In the genomic region with DNA sequence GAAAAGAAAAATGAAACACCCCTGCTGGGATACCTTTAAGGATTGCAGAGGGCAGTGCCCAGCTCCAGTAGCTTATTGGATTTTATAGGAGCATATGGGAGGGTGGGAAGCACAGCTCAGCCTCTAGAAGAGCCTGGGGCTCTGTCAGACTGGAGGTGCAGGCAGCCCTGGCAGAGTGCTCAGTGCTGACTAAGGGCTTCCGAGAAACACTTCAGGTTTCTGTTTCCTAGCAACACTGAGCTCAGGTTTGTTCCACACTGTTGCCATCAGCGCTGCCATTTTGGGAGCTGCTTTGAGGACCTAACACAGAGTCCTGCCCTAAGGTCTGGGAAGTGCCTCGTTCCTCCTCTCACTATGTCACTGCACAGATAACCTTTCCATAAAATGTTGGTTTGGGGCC, we compare ENCODE assay signal across 8 mouse cellular contexts. TPM values are rescaled to one million over a fixed set of nuclear protein-coding genes. Genes with fewer than 3 reads are reported as not detected.
DNase-seq lines count a peak whose midpoint lies in the region; ATAC-seq and TF ChIP-seq lines count a peak whose summit lies in the region.
"Not testable (repeated sequence)": the region's sequence is repeated elsewhere in the genome, so short reads cannot be mapped to it uniquely, and the experiment has no call there.

No protein-coding gene starts in this region.

- TF ChIP-seq EP300 in heart, postnatal 0 days (IDR thresholded peaks at IDR 0.05; ENCODE audit: low read depth); lung, postnatal 0 days (IDR thresholded peaks at IDR 0.05): not testable (repeated sequence)

- H3K4me2 ChIP-seq in heart, embryonic 15.5 days; heart, postnatal 0 days (ENCODE audit: low read depth, low read length); hindbrain, postnatal 0 days (ENCODE audit: low read depth, low read length); liver, embryonic 12.5 days; lung, postnatal 0 days (replicated peaks; ENCODE audit: low read depth, low read length): not testable (repeated sequence)

- not testable (repeated sequence) for H3K9me3 ChIP-seq in heart, embryonic 15.5 days (replicated peaks); heart, postnatal 0 days (replicated peaks; ENCODE audit: control insufficient read depth, low read length); hindbrain, postnatal 0 days (ENCODE audit: low read length); liver, embryonic 12.5 days (replicated peaks); lung, postnatal 0 days (ENCODE audit: low read length)

- not testable (repeated sequence) for H3K27me3 ChIP-seq in heart, embryonic 15.5 days; heart, postnatal 0 days (ENCODE audit: control insufficient read depth, insufficient read depth, low read length); hindbrain, postnatal 0 days (ENCODE audit: insufficient read depth, low read length); liver, embryonic 12.5 days (replicated peaks); lung, postnatal 0 days (replicated peaks; ENCODE audit: insufficient read depth, low read length)

- H3K4me1 ChIP-seq in heart, embryonic 15.5 days (replicated peaks); heart, postnatal 0 days (ENCODE audit: control insufficient read depth, insufficient read depth); hindbrain, postnatal 0 days (ENCODE audit: insufficient read depth, low read length); liver, embryonic 12.5 days; lung, postnatal 0 days (ENCODE audit: insufficient read depth, low read depth, low read length): not testable (repeated sequence)

- not testable (repeated sequence) for TF ChIP-seq CTCF in heart, postnatal 0 days (IDR thresholded peaks at IDR 0.05; ENCODE audit: low read depth); hindbrain, postnatal 0 days (IDR thresholded peaks at IDR 0.05; ENCODE audit: low read depth); lung, postnatal 0 days (IDR thresholded peaks at IDR 0.05)

- H3K27ac ChIP-seq in heart, embryonic 15.5 days; heart, postnatal 0 days (ENCODE audit: low read depth); hindbrain, postnatal 0 days; liver, embryonic 12.5 days; lung, postnatal 0 days (ENCODE audit: low read length): not testable (repeated sequence)

- no CpG with 5 or more reads among the region's 3 CpGs for WGBS in heart, embryonic 15.5 days
- no CpG with 5 or more reads among the region's 3 CpGs for WGBS in heart, postnatal 0 days
- no CpG with 5 or more reads among the region's 3 CpGs for WGBS in hindbrain, postnatal 0 days
- WGBS in liver, embryonic 12.5 days (ENCODE audit: insufficient replicate concordance): no CpG with 5 or more reads among the region's 3 CpGs
- no CpG with 5 or more reads among the region's 3 CpGs for WGBS in lung, postnatal 0 days

- peak; percentile 34 for ATAC-seq in CD4-positive, CD25-positive, alpha-beta regulatory T cell, adult 4 months
- ATAC-seq in activated CD4-positive, CD25-positive, alpha-beta regulatory T cell, adult 4 months: peak; percentile 72
- peak; percentile 97 for ATAC-seq in frontal cortex, adult (ENCODE audit: low TSS enrichment)
- peak; percentile 53; the same call in 1 of the 2 replicates for ATAC-seq in heart, embryonic 15.5 days (replicated peaks; ENCODE audit: insufficient number of reproducible peaks, insufficient read depth, low FRiP score, low read depth)
- ATAC-seq in heart, postnatal 0 days (ENCODE audit: insufficient read depth, low read depth): peak; percentile 78
- ATAC-seq in hindbrain, postnatal 0 days: 0 out of 2 replicates have a peak, but pooled peaks have one; percentile 27
- ATAC-seq in liver, embryonic 12.5 days: peak; percentile 15; the same call in 1 of the 2 replicates
- peak; percentile 86 for ATAC-seq in lung, postnatal 0 days

- H3K36me3 ChIP-seq in heart, embryonic 15.5 days: peaks cover 39% of the 10 kb centered on the region
- H3K36me3 ChIP-seq in heart, postnatal 0 days (replicated peaks; ENCODE audit: control insufficient read depth, insufficient read depth, low read length): peaks cover 37% of the 10 kb centered on the region
- H3K36me3 ChIP-seq in hindbrain, postnatal 0 days (ENCODE audit: insufficient read depth, low read length): peaks cover 23% of the 10 kb centered on the region
- peaks cover 49% of the 10 kb centered on the region for H3K36me3 ChIP-seq in liver, embryonic 12.5 days
- H3K36me3 ChIP-seq in lung, postnatal 0 days (ENCODE audit: insufficient read depth, low read length): peaks cover 12% of the 10 kb centered on the region

- H3K9ac ChIP-seq in heart, embryonic 15.5 days; heart, postnatal 0 days (replicated peaks; ENCODE audit: low read depth, low read length); hindbrain, postnatal 0 days (replicated peaks; ENCODE audit: low read length); liver, embryonic 12.5 days; lung, postnatal 0 days (replicated peaks; ENCODE audit: low read depth): not testable (repeated sequence)

- not testable (repeated sequence) for DNase-seq in heart, postnatal 0 days (ENCODE audit: low spot score); hindbrain, postnatal 0 days (ENCODE audit: low spot score); lung, postnatal 0 days (ENCODE audit: low spot score)

- H3K4me3 ChIP-seq in heart, embryonic 15.5 days; heart, postnatal 0 days (ENCODE audit: low read depth, low read length); hindbrain, postnatal 0 days (ENCODE audit: low read length); liver, embryonic 12.5 days; lung, postnatal 0 days (ENCODE audit: low read depth, low read length): not testable (repeated sequence)

RNA-seq across cellular contexts. Expression of gene Gon4l, which starts 31.7 kb away (rescaled TPM):
- 10 to 100 TPM; 17.0 to 19.3 TPM for polyA plus RNA-seq in CD4-positive, CD25-positive, alpha-beta regulatory T cell, adult 4 months (2017; shearing (Covaris generic))
- polyA plus RNA-seq in activated CD4-positive, CD25-positive, alpha-beta regulatory T cell, adult 4 months (2017; shearing (Covaris generic)): 10 to 100 TPM; 13.7 to 16.1 TPM
- polyA plus RNA-seq in heart, embryonic 15.5 days (2015; fragmentation: Nextera tagmentation; extraction: Ambion mirVana): 6.0 and 7.4 TPM in 2 replicates
- total RNA-seq in heart, postnatal 0 days (2014; rRNA removed; ENCODE audit: low replicate concordance): 16.3 and 18.4 TPM in 2 replicates
- polyA plus RNA-seq in heart, postnatal 0 days (2015; fragmentation: Nextera tagmentation; extraction: Ambion mirVana): 3.8 and 4.2 TPM in 2 replicates
- 33.6 and 34.3 TPM in 2 replicates for total RNA-seq in hindbrain, postnatal 0 days (2014; rRNA removed)
- 7.6 and 8.4 TPM in 2 replicates for polyA plus RNA-seq in hindbrain, postnatal 0 days (2015; fragmentation: Nextera tagmentation; extraction: Ambion mirVana)
- 6.8 and 7.6 TPM in 2 replicates for polyA plus RNA-seq in liver, embryonic 12.5 days (2016; fragmentation: Nextera tagmentation; extraction: Ambion mirVana)
- polyA plus RNA-seq in lung, postnatal 0 days (2015; fragmentation: Nextera tagmentation; extraction: Ambion mirVana): 4.6 and 5.0 TPM in 2 replicates

RNA-seq across cellular contexts. Expression of gene Msto1, which starts 47.1 kb away (rescaled TPM):
- 10 to 100 TPM; 21.0 to 36.5 TPM for polyA plus RNA-seq in CD4-positive, CD25-positive, alpha-beta regulatory T cell, adult 4 months (2017; shearing (Covaris generic))
- 10 to 100 TPM; 23.7 to 30.8 TPM for polyA plus RNA-seq in activated CD4-positive, CD25-positive, alpha-beta regulatory T cell, adult 4 months (2017; shearing (Covaris generic))
- polyA plus RNA-seq in heart, embryonic 15.5 days (2015; fragmentation: Nextera tagmentation; extraction: Ambion mirVana): 37.3 and 44.6 TPM in 2 replicates
- total RNA-seq in heart, postnatal 0 days (2014; rRNA removed; ENCODE audit: low replicate concordance): 49.2 and 51.9 TPM in 2 replicates
- 35.2 and 36.6 TPM in 2 replicates for polyA plus RNA-seq in heart, postnatal 0 days (2015; fragmentation: Nextera tagmentation; extraction: Ambion mirVana)
- total RNA-seq in hindbrain, postnatal 0 days (2014; rRNA removed): 40.5 and 47.9 TPM in 2 replicates
- polyA plus RNA-seq in hindbrain, postnatal 0 days (2015; fragmentation: Nextera tagmentation; extraction: Ambion mirVana): 45.9 and 48.8 TPM in 2 replicates
- 24.3 and 26.5 TPM in 2 replicates for polyA plus RNA-seq in liver, embryonic 12.5 days (2016; fragmentation: Nextera tagmentation; extraction: Ambion mirVana)
- polyA plus RNA-seq in lung, postnatal 0 days (2015; fragmentation: Nextera tagmentation; extraction: Ambion mirVana): 23.2 and 24.6 TPM in 2 replicates

Comparison
In these comparisons a context has a peak if more than half of its experiments do, and no peak if none do; other contexts are left out.
1. ATAC-seq: peak in every context shown above with its lines; median percentile 97 in frontal cortex, adult; 86 in lung, postnatal 0 days; 78 in heart, postnatal 0 days; 72 in activated CD4-positive, CD25-positive, alpha-beta regulatory T cell, adult 4 months; 53 in heart, embryonic 15.5 days; 34 in CD4-positive, CD25-positive, alpha-beta regulatory T cell, adult 4 months; 27 in hindbrain, postnatal 0 days; 15 in liver, embryonic 12.5 days.